Mouse (Mus musculus) brain, embryonic 14.5 days (tissue): ENCODE measurements around the gene Pecam1.

ENCODE experiments used
- CTCF ChIP-seq: fragments of 200-500 bp; IDR thresholded peaks from 2 replicates; pipeline ENCODE4 v1.5.1; 2012; ENCODE audit warnings: inconsistent platforms, mild to moderate bottlenecking, moderate library complexity, borderline replicate concordance; ENCODE audit not compliant: insufficient read depth, insufficient read length; ENCODE audit errors: extremely low read depth
- POLR2A ChIP-seq: fragments of 200-500 bp; IDR thresholded peaks from 2 replicates; pipeline ENCODE4 v1.6.1; 2012; ENCODE audit warnings: mild to moderate bottlenecking, inconsistent platforms, borderline replicate concordance; ENCODE audit not compliant: poor library complexity, insufficient read depth, insufficient read length, severe bottlenecking; ENCODE audit errors: extremely low read depth

GRCm38 (mm10) chr11:106737178-106737621 lies 13.2 kb downstream of the Pecam1 start:
- TF ChIP-seq CTCF (no peak), POLR2A (no peak)
